Mouse (Mus musculus) myocyte (in vitro differentiated cells): ENCODE data around the gene Tmprss13.

Experiments
- MAX ChIP-seq: IDR thresholded peaks from one replicate; pipeline ENCODE4 v1.6.1; 2011; ENCODE audit warnings: low read depth, mild to moderate bottlenecking, control low read depth
- POLR2A ChIP-seq: IDR thresholded peaks from one replicate; pipeline ENCODE4 v1.6.1; 2011; ENCODE audit warnings: low read depth, mild to moderate bottlenecking, control low read depth, moderate library complexity; ENCODE audit not compliant: insufficient read length

GRCm38 (mm10) chr9:45388385-45388994, 69.6 kb downstream of the Tmprss13 start:
- TF ChIP-seq POLR2A (no peak), MAX (no peak)
